Mouse (Mus musculus) neural tube, embryonic 11.5 days (tissue): ENCODE measurements at regions not wholly inside any gene's neighbourhood (a gene's known extent, or its start where the extent isn't known, plus 50 kb on each side); places are given as distances from the start of the nearest gene placed in this dataset.

Experiments used
- ATAC-seq: fragments of 200-750 bp; cut with Nextera tagmentation; 2 replicates; pipeline ENCODE4 v1.8.0; 2017; ENCODE audit warnings: moderate number of reproducible peaks, mild to moderate bottlenecking, moderate TSS enrichment, moderate library complexity; ENCODE audit not compliant: insufficient read depth, low FRiP score, low TSS enrichment
- DNase-seq: peaks from one replicate; pipeline ENCODE4 v3.0.0-alpha.2; 2015; ENCODE audit warnings: low spot score
- H3K27ac ChIP-seq: fragments of 300-500 bp; sonication (generic); 2 replicates; pipeline ENCODE4 v1.5.1; 2014; ENCODE audit warnings: low read depth, mild to moderate bottlenecking, low read length
- H3K27me3 ChIP-seq: fragments of 300-500 bp; sonication (generic); 2 replicates; pipeline ENCODE4 v1.6.1; 2014; ENCODE audit warnings: mild to moderate bottlenecking, low read length, mixed read lengths; ENCODE audit not compliant: control insufficient read depth, insufficient read depth
- H3K36me3 ChIP-seq: fragments of 300-500 bp; sonication (generic); 2 replicates; pipeline ENCODE4 v1.6.1; 2014; ENCODE audit warnings: mild to moderate bottlenecking, low read length, moderate library complexity, mixed read lengths; ENCODE audit not compliant: control insufficient read depth, insufficient read depth
- H3K4me1 ChIP-seq: fragments of 300-500 bp; sonication (generic); 2 replicates; pipeline ENCODE4 v1.6.1; 2014; ENCODE audit warnings: low read length, mixed read lengths; ENCODE audit not compliant: control insufficient read depth, insufficient read depth
- H3K4me2 ChIP-seq: fragments of 300-500 bp; sonication (generic); 2 replicates; pipeline ENCODE4 v1.6.1; 2014; ENCODE audit warnings: low read depth, mild to moderate bottlenecking, moderate library complexity
- H3K4me3 ChIP-seq: fragments of 300-500 bp; sonication (generic); 2 replicates; pipeline ENCODE4 v1.5.1; 2014; ENCODE audit warnings: low read depth, low read length
- H3K9ac ChIP-seq: fragments of 300-500 bp; sonication (generic); 2 replicates; pipeline ENCODE4 v1.6.1; 2014; ENCODE audit warnings: mild to moderate bottlenecking, low read length
- H3K9me3 ChIP-seq: fragments of 300-500 bp; sonication (generic); 2 replicates; pipeline ENCODE4 v1.6.1; 2016; ENCODE audit warnings: low read length; ENCODE audit not compliant: control insufficient read depth
- WGBS: fragments of 180-500 bp; shearing (Covaris S2); extraction: QIAGEN DNeasy Blood & Tissue Kit; methylation state at CpG from one replicate; pipeline ENCODE4 v1.1.7; 2014; 5-methylcytosine and 5-hydroxymethylcytosine counted together

- no peaks in the 10 kb centered on the region for H3K4me1 ChIP-seq
- H3K9me3 ChIP-seq, result no peaks in the 10 kb centered on the region
- no peak overlapping the region for H3K4me2 ChIP-seq
- WGBS, result 83% methylated on average over 7 of the region's 7 CpGs
- H3K36me3 ChIP-seq, result no peaks in the 10 kb centered on the region
- no peak overlapping the region for H3K9ac ChIP-seq
- no peak for DNase-seq
- no peak overlapping the region for H3K4me3 ChIP-seq
- no peaks in the 10 kb centered on the region for H3K27me3 ChIP-seq
- ATAC-seq, result no peak
- H3K27ac ChIP-seq, result no peak overlapping the region
These were observed 86.0 kb upstream of the Htr1f start for GRCm38 (mm10) chr16:65191574-65192149.

- Histone ChIP-seq H3K9ac (no peak overlapping the region), H3K4me3 (no peak overlapping the region), H3K27ac (no peak overlapping the region), H3K36me3 (no peaks in the 10 kb centered on the region), H3K9me3 (no peaks in the 10 kb centered on the region), H3K4me1 (no peaks in the 10 kb centered on the region), H3K27me3 (no peaks in the 10 kb centered on the region), H3K4me2 (no peak overlapping the region)
- DNase-seq (no peak), ATAC-seq (no peak)
- WGBS, result 82% methylated on average over 3 of the region's 3 CpGs
These were observed 68.9 kb upstream of the Htr1f start for GRCm38 (mm10) chr16:65174561-65174960.

GRCm38 (mm10) chr16:65167151-65167550, 61.5 kb upstream of the Htr1f start:
- ATAC-seq, result no peak
- H3K4me3 ChIP-seq, result no peak overlapping the region
- WGBS, result 78% methylated on average over 6 of the region's 6 CpGs

GRCm38 (mm10) chr16:65162766-65163165, 57.1 kb upstream of the Htr1f start:
- H3K4me2 ChIP-seq, result no peak overlapping the region
- no peaks in the 10 kb centered on the region for H3K4me1 ChIP-seq
- no peaks in the 10 kb centered on the region for H3K9me3 ChIP-seq
- H3K4me3 ChIP-seq, result no peak overlapping the region
- ATAC-seq, result no peak
- H3K27ac ChIP-seq, result no peak overlapping the region
- no peaks in the 10 kb centered on the region for H3K27me3 ChIP-seq
- H3K36me3 ChIP-seq, result no peaks in the 10 kb centered on the region
- DNase-seq, result no peak
- WGBS, result 89% methylated on average over 3 of the region's 3 CpGs
- H3K9ac ChIP-seq, result no peak overlapping the region

More at GRCm38 (mm10) chr16:65167151-65167550, 61.5 kb upstream of the Htr1f start:
- no peaks in the 10 kb centered on the region for H3K9me3 ChIP-seq
- no peaks in the 10 kb centered on the region for H3K4me1 ChIP-seq
- H3K36me3 ChIP-seq, result no peaks in the 10 kb centered on the region
- H3K27me3 ChIP-seq, result no peaks in the 10 kb centered on the region
- H3K4me2 ChIP-seq, result no peak overlapping the region
- H3K27ac ChIP-seq, result no peak overlapping the region
- no peak overlapping the region for H3K9ac ChIP-seq
- DNase-seq, result no peak

GRCm38 (mm10) chr16:65160286-65160685, 54.6 kb upstream of the Htr1f start:
- Histone ChIP-seq H3K9me3 (no peaks in the 10 kb centered on the region), H3K9ac (no peak overlapping the region), H3K36me3 (no peaks in the 10 kb centered on the region), H3K27me3 (no peaks in the 10 kb centered on the region), H3K4me2 (no peak overlapping the region), H3K4me1 (no peaks in the 10 kb centered on the region), H3K27ac (no peak overlapping the region), H3K4me3 (no peak overlapping the region)
- 0 out of 2 replicates have a peak, but pooled peaks have one; percentile 48 for ATAC-seq
- peak; percentile 14 for DNase-seq
- 48% methylated on average over 3 of the region's 3 CpGs for WGBS

GRCm38 (mm10) chr16:65155536-65155935, 49.9 kb upstream of the Htr1f start:
- Histone ChIP-seq H3K4me2 (no peak overlapping the region), H3K36me3 (no peaks in the 10 kb centered on the region), H3K9ac (no peak overlapping the region), H3K27ac (no peak overlapping the region), H3K9me3 (no peaks in the 10 kb centered on the region), H3K4me3 (no peak overlapping the region), H3K4me1 (no peaks in the 10 kb centered on the region), H3K27me3 (no peaks in the 10 kb centered on the region)
- 80% methylated on average over 1 of the region's 1 CpGs for WGBS
- no peak for DNase-seq
- ATAC-seq, result no peak
